Mouse (Mus musculus) liver, postnatal 0 days (tissue): ENCODE data around the gene Gpr84. TPM values are rescaled to one million over a fixed set of nuclear protein-coding genes. Genes with fewer than 3 reads are reported as not detected.
A peak's percentile ranks its signal among the peaks of the same experiment; 100 is the strongest.

Experiments
- ATAC-seq: fragments of 200-750 bp; cut with Nextera tagmentation; 2 replicates; pipeline ENCODE4 v1.8.0; 2017; ENCODE audit warnings: mild to moderate bottlenecking, moderate library complexity
- DNase-seq: peaks from one replicate; pipeline ENCODE4 v3.0.0-alpha.2; 2016
- H3K27ac ChIP-seq: fragments of 300-500 bp; sonication (generic); 2 replicates; pipeline ENCODE4 v1.5.1; 2014; ENCODE audit warnings: antibody characterized with exemption, moderate library complexity, mild to moderate bottlenecking, low read depth
- H3K27me3 ChIP-seq: fragments of 300-500 bp; sonication (generic); 2 replicates; pipeline ENCODE4 v1.6.1; 2014; ENCODE audit warnings: low read length, control low read depth, mixed read lengths; ENCODE audit not compliant: insufficient read depth
- H3K36me3 ChIP-seq: fragments of 300-500 bp; sonication (generic); replicated peaks from 2 replicates; pipeline ENCODE4 v1.6.1; 2014; ENCODE audit warnings: mild to moderate bottlenecking, control low read depth, low read length, moderate library complexity, mixed read lengths; ENCODE audit not compliant: insufficient read depth
- H3K4me1 ChIP-seq: fragments of 300-500 bp; sonication (generic); 2 replicates; pipeline ENCODE4 v1.6.1; 2014; ENCODE audit warnings: antibody characterized with exemption, mild to moderate bottlenecking, control low read depth; ENCODE audit not compliant: insufficient read depth
- H3K4me2 ChIP-seq: fragments of 300-500 bp; sonication (generic); 2 replicates; pipeline ENCODE4 v1.6.1; 2014; ENCODE audit warnings: low read depth, mild to moderate bottlenecking, low read length, moderate library complexity, mixed read lengths
- H3K4me3 ChIP-seq: fragments of 300-500 bp; sonication (generic); 2 replicates; pipeline ENCODE4 v1.5.1; 2014; ENCODE audit warnings: low read depth, low read length
- H3K9ac ChIP-seq: fragments of 300-500 bp; sonication (generic); replicated peaks from 2 replicates; pipeline ENCODE4 v1.6.1; 2014; ENCODE audit warnings: mild to moderate bottlenecking, moderate library complexity
- H3K9me3 ChIP-seq: fragments of 300-500 bp; sonication (generic); 2 replicates; pipeline ENCODE4 v1.6.1; 2016; ENCODE audit warnings: mild to moderate bottlenecking, control low read depth, low read length, mixed read lengths
- CTCF ChIP-seq: sonication (generic); IDR thresholded peaks from 2 replicates; pipeline ENCODE4 v1.5.1; 2016; ENCODE audit warnings: antibody characterized with exemption, low read depth
- EP300 ChIP-seq: IDR thresholded peaks from 2 replicates; pipeline ENCODE4 v1.6.1; 2016; ENCODE audit warnings: antibody characterized with exemption, low read depth, mild to moderate bottlenecking
- WGBS: fragments of 180-500 bp; shearing (Covaris S2); extraction: QIAGEN DNeasy Blood & Tissue Kit; methylation state at CpG from one replicate; pipeline ENCODE4 v1.1.7; 2014; ENCODE audit not compliant: insufficient replicate concordance; 5-methylcytosine and 5-hydroxymethylcytosine counted together
- polyA plus RNA-seq: library from polyadenylated mRNA; unstranded; fragments of >200 nt; fragmentation: Nextera tagmentation; extraction: Ambion mirVana; gene quantifications from 2 replicates; pipeline ENCODE4 v1.2.1, GENCODE M21; 2015

The Gpr84 gene
- polyA plus RNA-seq, 1 experiment from 2014 or later: 1.8 TPM

DNA sequence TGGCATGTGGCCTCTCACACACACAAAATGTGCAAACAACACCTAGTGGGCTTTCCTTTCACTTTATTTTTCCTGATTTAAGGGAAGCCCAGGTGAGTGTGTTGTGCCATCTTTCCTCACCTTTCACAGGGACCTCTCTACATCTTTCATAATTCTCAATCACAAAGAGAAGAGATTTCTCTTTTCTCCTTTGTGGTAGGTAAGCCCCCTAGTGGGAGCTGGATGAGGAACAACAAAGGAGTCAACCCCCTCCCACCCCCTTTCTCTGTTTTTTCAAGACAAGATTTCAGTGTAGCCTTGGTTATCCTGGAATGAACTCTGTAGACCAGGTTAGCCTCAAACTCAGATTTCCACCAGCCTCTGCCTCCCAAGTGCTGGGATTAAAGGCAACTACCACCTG, 33.1 kb upstream of the Gpr84 start:
- H3K36me3 ChIP-seq: peaks cover 39% of the 10 kb centered on the region
- no peak overlapping the region for H3K9ac ChIP-seq
- DNase-seq: no peak
- no peak for ATAC-seq
- no peak for TF ChIP-seq EP300
- TF ChIP-seq CTCF: no peak; the same call in 1 of the 2 replicates
- H3K9me3 ChIP-seq: no peaks in the 10 kb centered on the region
- H3K27me3 ChIP-seq: peaks cover 29% of the 10 kb centered on the region
- H3K27ac ChIP-seq: no peak overlapping the region
- no peak overlapping the region for H3K4me3 ChIP-seq
- peaks cover 16% of the 10 kb centered on the region for H3K4me1 ChIP-seq
- H3K4me2 ChIP-seq: no peak overlapping the region

DNA sequence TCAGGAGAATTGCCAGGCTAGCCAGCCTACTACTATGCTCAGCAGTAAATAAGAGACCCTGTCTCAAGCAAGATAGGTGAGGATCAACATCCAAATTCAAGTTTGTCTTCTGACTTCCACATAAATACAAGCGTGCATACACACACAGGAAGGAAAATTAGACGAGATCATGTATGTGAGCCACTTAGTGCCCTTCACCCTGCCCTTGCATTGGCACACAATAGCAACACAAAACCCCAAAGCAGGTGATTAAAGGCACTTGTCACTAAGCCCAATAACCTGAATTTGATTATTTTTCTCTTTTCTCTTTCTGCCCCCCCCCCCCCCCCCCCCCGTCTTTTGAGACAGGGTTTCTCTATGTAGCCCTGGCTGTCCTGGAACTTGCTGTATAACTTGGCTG, 32.6 kb upstream of the Gpr84 start:
- WGBS: 65% methylated on average over 2 of the region's 3 CpGs
- no peak overlapping the region for H3K4me3 ChIP-seq
- H3K27me3 ChIP-seq: peaks cover 32% of the 10 kb centered on the region
- H3K27ac ChIP-seq: no peak overlapping the region
- no peaks in the 10 kb centered on the region for H3K9me3 ChIP-seq
- peaks cover 16% of the 10 kb centered on the region for H3K4me1 ChIP-seq
- peaks cover 37% of the 10 kb centered on the region for H3K36me3 ChIP-seq
- no peak for TF ChIP-seq CTCF
- no peak for TF ChIP-seq EP300
- H3K4me2 ChIP-seq: no peak overlapping the region
- ATAC-seq: no peak
- no peak overlapping the region for H3K9ac ChIP-seq
- DNase-seq: no peak

DNA sequence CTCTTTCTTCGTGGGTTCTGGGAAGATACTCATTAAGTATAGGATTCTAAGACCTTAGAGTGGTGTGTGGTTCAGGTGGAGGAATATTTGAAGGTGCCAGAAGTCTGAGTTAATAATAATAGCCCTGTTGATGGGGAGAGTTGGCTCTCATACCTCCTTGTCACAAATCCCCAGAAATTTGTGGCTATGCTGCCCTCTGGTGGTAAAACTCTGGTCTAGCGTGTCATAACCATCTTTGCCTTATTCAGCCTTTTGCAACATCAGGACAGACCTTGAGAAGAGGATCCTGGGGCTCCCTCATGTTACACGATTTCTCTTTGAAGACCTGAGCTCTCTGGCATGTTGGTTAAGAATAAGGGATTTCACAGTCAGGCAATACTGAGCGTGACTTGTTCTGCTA, 32.0 kb upstream of the Gpr84 start:
- no peak overlapping the region for H3K9ac ChIP-seq
- H3K36me3 ChIP-seq: peaks cover 31% of the 10 kb centered on the region
- H3K4me1 ChIP-seq: peaks cover 16% of the 10 kb centered on the region
- 22% methylated on average over 4 of the region's 4 CpGs for WGBS
- H3K27ac ChIP-seq: no peak overlapping the region
- TF ChIP-seq CTCF (peak; percentile 88), EP300 (no peak)
- ATAC-seq: peak; percentile 22
- no peak overlapping the region for H3K4me2 ChIP-seq
- H3K9me3 ChIP-seq: no peaks in the 10 kb centered on the region
- DNase-seq: peak; percentile 80
- no peak overlapping the region for H3K4me3 ChIP-seq
- peaks cover 32% of the 10 kb centered on the region for H3K27me3 ChIP-seq

DNA sequence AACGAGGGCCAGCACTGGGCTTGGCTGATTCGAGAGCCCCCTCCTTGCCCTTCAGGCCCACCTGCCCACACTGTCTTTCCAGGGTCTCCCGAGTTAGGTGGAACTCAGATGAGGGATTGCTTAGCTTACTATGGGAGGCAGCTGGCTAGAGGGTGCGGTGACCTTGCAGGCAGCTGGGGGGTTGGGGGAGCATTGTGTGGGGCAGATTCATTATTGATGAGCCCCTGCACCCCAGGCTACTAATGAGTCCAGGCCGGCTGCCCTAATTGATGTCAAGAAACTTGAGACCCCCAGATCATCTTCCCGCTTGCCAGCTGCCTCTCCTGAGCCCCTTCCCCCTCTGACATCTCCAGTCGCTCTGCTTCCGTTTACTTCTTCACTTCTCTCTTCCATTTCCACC, 31.1 kb upstream of the Gpr84 start:
- H3K36me3 ChIP-seq: peaks cover 27% of the 10 kb centered on the region

DNA sequence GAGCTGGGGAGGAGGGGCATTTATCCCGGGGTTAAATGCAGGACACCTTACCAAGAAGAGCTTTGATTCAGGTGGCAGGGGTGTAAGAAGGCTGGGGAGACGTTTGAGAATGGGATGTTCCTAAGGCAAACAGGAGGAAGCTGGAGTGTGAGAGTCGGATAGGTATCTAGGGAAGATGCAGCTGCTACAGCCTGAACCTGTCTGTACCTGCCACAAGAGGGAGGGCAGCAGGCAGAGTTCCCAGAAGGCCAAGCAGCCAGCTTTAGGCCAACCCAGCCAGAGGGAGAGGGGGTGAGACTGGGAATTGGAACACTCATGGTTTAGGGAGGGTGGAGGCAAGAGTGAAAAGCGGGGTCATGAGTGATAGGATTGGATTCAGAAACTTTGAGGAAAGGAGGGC, 30.4 kb upstream of the Gpr84 start:
- Histone ChIP-seq H3K9ac (no peak overlapping the region), H3K4me2 (peak overlapping the region; percentile 94; the same call in 1 of the 2 replicates), H3K36me3 (peaks cover 19% of the 10 kb centered on the region), H3K27me3 (peaks cover 32% of the 10 kb centered on the region), H3K27ac (no peak overlapping the region), H3K4me1 (peaks cover 21% of the 10 kb centered on the region), H3K9me3 (no peaks in the 10 kb centered on the region), H3K4me3 (no peak overlapping the region)
- TF ChIP-seq EP300 (no peak), CTCF (peak; percentile 40; the same call in 1 of the 2 replicates)
- ATAC-seq (no peak), DNase-seq (no peak)
- WGBS: 27% methylated on average over 4 of the region's 4 CpGs

More for the DNA sequence above, 31.1 kb upstream of the Gpr84 start:
- no peak overlapping the region for H3K4me2 ChIP-seq
- H3K4me1 ChIP-seq: peaks cover 21% of the 10 kb centered on the region
- 59% methylated on average over 8 of the region's 8 CpGs for WGBS
- TF ChIP-seq EP300: no peak
- TF ChIP-seq CTCF: no peak
- H3K9ac ChIP-seq: no peak overlapping the region
- no peak for DNase-seq
- H3K27me3 ChIP-seq: peaks cover 32% of the 10 kb centered on the region
- no peak for ATAC-seq
- H3K27ac ChIP-seq: no peak overlapping the region
- H3K4me3 ChIP-seq: no peak overlapping the region
- H3K9me3 ChIP-seq: no peaks in the 10 kb centered on the region

DNA sequence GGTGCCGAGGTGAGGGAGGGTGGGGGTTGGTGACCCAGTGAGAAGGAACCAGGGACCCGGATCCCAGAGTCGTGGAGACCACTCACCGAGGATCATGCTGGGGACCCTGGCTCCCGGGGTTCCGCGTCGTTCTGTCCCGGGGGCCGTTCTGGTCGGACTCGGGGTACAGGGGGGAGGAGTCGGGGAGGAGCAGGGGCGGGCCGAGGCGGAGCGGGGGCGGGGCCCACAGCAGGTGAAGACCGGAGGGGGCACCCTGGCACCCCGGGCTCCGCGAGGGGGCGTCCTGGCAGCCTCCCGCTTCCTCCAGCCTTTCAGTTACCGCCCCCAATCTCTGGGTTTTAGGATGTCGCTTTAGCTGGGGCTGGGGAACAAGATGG, 29.5 kb upstream of the Gpr84 start, which contains the start of gene Zfp385a:
TSS of gene Zfp385a (minus strand) at position 133 of the 377 bp plus-strand sequence.
- Histone ChIP-seq H3K27ac (no peak within 1 kb of the TSS), H3K4me1 (peaks cover 21% of the 10 kb centered on the region), H3K4me2 (peak within 1 kb of the TSS; percentile 94), H3K4me3 (peak within 1 kb of the TSS; percentile 71), H3K9ac (peak within 1 kb of the TSS; percentile 53), H3K27me3 (peaks cover 32% of the 10 kb centered on the region), H3K9me3 (no peaks in the 10 kb centered on the region), H3K36me3 (peaks cover 12% of the 10 kb centered on the region)
- peak; percentile 78 for DNase-seq
- TF ChIP-seq CTCF (peak; percentile 36; the same call in 1 of the 2 replicates), EP300 (no peak)
- ATAC-seq: peak; percentile 66
- under 1% methylated on average over 17 of the region's 26 CpGs for WGBS
